Mouse (Mus musculus): ENCODE measurements around the gene Lonrf3.

DNA sequence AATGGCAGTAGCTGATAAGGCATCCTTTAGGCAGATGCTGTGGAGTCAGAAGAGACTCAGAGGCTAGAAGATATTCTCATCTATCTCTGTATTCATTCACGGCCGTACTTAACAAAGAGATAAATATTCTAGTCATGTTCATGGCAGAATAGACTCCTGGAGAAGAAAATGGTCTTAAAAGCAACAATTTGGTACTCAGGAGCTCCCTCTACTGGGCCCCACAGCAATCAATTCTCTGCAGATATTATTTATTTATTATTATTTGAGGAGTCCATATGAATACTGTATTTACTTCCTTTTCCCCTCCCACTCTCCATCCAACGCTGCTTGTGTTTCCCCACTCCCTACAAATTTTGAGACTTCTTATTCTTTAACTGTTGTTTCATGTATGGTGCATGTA, 24.3 kb downstream of the Lonrf3 start:
- TF ChIP-seq POLR2A (IDR thresholded peaks at IDR 0.05; ENCODE audit: borderline replicate concordance, control insufficient read depth, low read depth, low read length): no peak
- TF ChIP-seq CTCF (IDR thresholded peaks at IDR 0.05; ENCODE audit: control insufficient read depth, insufficient read depth, low read length): no peak
